Mouse (Mus musculus): ENCODE results near the gene Exoc6b. TPM values are rescaled to one million over a fixed set of nuclear protein-coding genes. Genes with fewer than 3 reads are reported as not detected.
A peak's percentile ranks its signal among the peaks of the same experiment; 100 is the strongest.

Exoc6b gene
- polyA plus RNA-seq, 1 experiment from 2014 or later: 63.9 TPM

GRCm38 (mm10) chr6:84594626-84595025, 474.7 kb downstream of the Exoc6b start:
- Histone ChIP-seq H3K4me1 (ENCODE audit: control insufficient read depth, insufficient read depth, low read length) (no peaks in the 10 kb centered on the region), H3K36me3 (ENCODE audit: control insufficient read depth, insufficient read depth, low read length) (no peaks in the 10 kb centered on the region), H3K4me2 (ENCODE audit: low read depth, low read length) (no peak overlapping the region), H3K27me3 (ENCODE audit: control insufficient read depth, insufficient read depth, low read length) (0 out of 2 replicates have a peak, but pooled peaks cover 6% of the 10 kb centered on the region), H3K9me3 (ENCODE audit: control insufficient read depth, low read length) (no peaks in the 10 kb centered on the region), H3K27ac (ENCODE audit: low read depth, low read length) (no peak overlapping the region), H3K9ac (replicated peaks; ENCODE audit: low read depth, low read length) (no peak overlapping the region), H3K4me3 (ENCODE audit: low read depth, low read length) (no peak overlapping the region)
- ATAC-seq (ENCODE audit: low read depth): no peak
- WGBS: 27% methylated on average over 3 of the region's 3 CpGs

- H3K27ac ChIP-seq (ENCODE audit: low read depth, low read length): no peak within 1 kb of the TSS
- H3K9ac ChIP-seq (replicated peaks; ENCODE audit: low read depth, low read length): no peak within 1 kb of the TSS
- no peak for ATAC-seq (ENCODE audit: low read depth)
Observed at GRCm38 (mm10) chr6:84593693-84594092, 475.6 kb downstream of the Exoc6b start, which contains the start of gene Cyp26b1. TSS of gene Cyp26b1 (minus strand) at chr6:84593908.

GRCm38 (mm10) chr6:84590961-84591745, 478.2 kb downstream of the Exoc6b start:
- Histone ChIP-seq H3K27me3 (ENCODE audit: control insufficient read depth, insufficient read depth, low read length) (peaks cover 33% of the 10 kb centered on the region), H3K9me3 (ENCODE audit: control insufficient read depth, low read length) (no peaks in the 10 kb centered on the region), H3K4me3 (ENCODE audit: low read depth, low read length) (no peak overlapping the region), H3K4me2 (ENCODE audit: low read depth, low read length) (no peak overlapping the region), H3K27ac (ENCODE audit: low read depth, low read length) (no peak overlapping the region), H3K9ac (replicated peaks; ENCODE audit: low read depth, low read length) (no peak overlapping the region), H3K4me1 (ENCODE audit: control insufficient read depth, insufficient read depth, low read length) (peaks cover 14% of the 10 kb centered on the region; the same call in 1 of the 2 replicates), H3K36me3 (ENCODE audit: control insufficient read depth, insufficient read depth, low read length) (no peaks in the 10 kb centered on the region)
- ATAC-seq (ENCODE audit: low read depth): no peak
- WGBS: 72% methylated on average over 6 of the region's 6 CpGs

More at GRCm38 (mm10) chr6:84593693-84594092, 475.6 kb downstream of the Exoc6b start, which contains the start of gene Cyp26b1:
- Histone ChIP-seq H3K4me1 (ENCODE audit: control insufficient read depth, insufficient read depth, low read length) (no peaks in the 10 kb centered on the region), H3K36me3 (ENCODE audit: control insufficient read depth, insufficient read depth, low read length) (no peaks in the 10 kb centered on the region), H3K9me3 (ENCODE audit: control insufficient read depth, low read length) (no peaks in the 10 kb centered on the region), H3K4me3 (ENCODE audit: low read depth, low read length) (no peak within 1 kb of the TSS), H3K27me3 (ENCODE audit: control insufficient read depth, insufficient read depth, low read length) (peaks cover 15% of the 10 kb centered on the region; the same call in 1 of the 2 replicates), H3K4me2 (ENCODE audit: low read depth, low read length) (no peak within 1 kb of the TSS)
- WGBS: 73% methylated on average over 10 of the region's 10 CpGs

- Histone ChIP-seq H3K4me1 (ENCODE audit: control insufficient read depth, insufficient read depth, low read length) (peaks cover 24% of the 10 kb centered on the region), H3K27me3 (ENCODE audit: control insufficient read depth, insufficient read depth, low read length) (peaks cover 44% of the 10 kb centered on the region), H3K9ac (replicated peaks; ENCODE audit: low read depth, low read length) (no peak overlapping the region), H3K36me3 (ENCODE audit: control insufficient read depth, insufficient read depth, low read length) (no peaks in the 10 kb centered on the region), H3K9me3 (ENCODE audit: control insufficient read depth, low read length) (no peaks in the 10 kb centered on the region), H3K4me2 (ENCODE audit: low read depth, low read length) (peak overlapping the region; percentile 17), H3K4me3 (ENCODE audit: low read depth, low read length) (no peak overlapping the region), H3K27ac (ENCODE audit: low read depth, low read length) (no peak overlapping the region)
- peak; percentile 76 for ATAC-seq (ENCODE audit: low read depth)
- WGBS: 3% methylated on average over 39 of the region's 39 CpGs
Observed at GRCm38 (mm10) chr6:84589742-84590686, 479.3 kb downstream of the Exoc6b start.

GRCm38 (mm10) chr6:84588895-84589652, 480.2 kb downstream of the Exoc6b start:
- WGBS: 1% methylated on average over 40 of the region's 54 CpGs

GRCm38 (mm10) chr6:84588221-84588894, 481.0 kb downstream of the Exoc6b start:
- peaks cover 40% of the 10 kb centered on the region for H3K4me1 ChIP-seq (ENCODE audit: control insufficient read depth, insufficient read depth, low read length)
- no peaks in the 10 kb centered on the region for H3K9me3 ChIP-seq (ENCODE audit: control insufficient read depth, low read length)
- H3K27me3 ChIP-seq (ENCODE audit: control insufficient read depth, insufficient read depth, low read length): peaks cover 57% of the 10 kb centered on the region
- no peak overlapping the region for H3K27ac ChIP-seq (ENCODE audit: low read depth, low read length)
- no peak for ATAC-seq (ENCODE audit: low read depth)
- peak overlapping the region; percentile 37 for H3K4me3 ChIP-seq (ENCODE audit: low read depth, low read length)
- no peak overlapping the region for H3K9ac ChIP-seq (replicated peaks; ENCODE audit: low read depth, low read length)
- H3K36me3 ChIP-seq (ENCODE audit: control insufficient read depth, insufficient read depth, low read length): no peaks in the 10 kb centered on the region
- under 1% methylated on average over 38 of the region's 41 CpGs for WGBS
- H3K4me2 ChIP-seq (ENCODE audit: low read depth, low read length): peak overlapping the region; percentile 81

More at GRCm38 (mm10) chr6:84588895-84589652, 480.2 kb downstream of the Exoc6b start:
- Histone ChIP-seq H3K36me3 (ENCODE audit: control insufficient read depth, insufficient read depth, low read length) (no peaks in the 10 kb centered on the region), H3K4me1 (ENCODE audit: control insufficient read depth, insufficient read depth, low read length) (peaks cover 33% of the 10 kb centered on the region), H3K4me3 (ENCODE audit: low read depth, low read length) (peak overlapping the region; percentile 37), H3K9ac (replicated peaks; ENCODE audit: low read depth, low read length) (no peak overlapping the region; the same call in 1 of the 2 replicates), H3K27ac (ENCODE audit: low read depth, low read length) (no peak overlapping the region), H3K9me3 (ENCODE audit: control insufficient read depth, low read length) (no peaks in the 10 kb centered on the region), H3K4me2 (ENCODE audit: low read depth, low read length) (peak overlapping the region; percentile 81), H3K27me3 (ENCODE audit: control insufficient read depth, insufficient read depth, low read length) (peaks cover 50% of the 10 kb centered on the region)
- 0 out of 2 replicates have a peak, but pooled peaks have one; percentile 28 for ATAC-seq (ENCODE audit: low read depth)

- Histone ChIP-seq H3K4me1 (ENCODE audit: control insufficient read depth, insufficient read depth, low read length) (peaks cover 42% of the 10 kb centered on the region), H3K4me2 (ENCODE audit: low read depth, low read length) (peak overlapping the region; percentile 81), H3K9me3 (ENCODE audit: control insufficient read depth, low read length) (no peaks in the 10 kb centered on the region), H3K9ac (replicated peaks; ENCODE audit: low read depth, low read length) (0 out of 2 replicates have a peak overlapping the region, but pooled peaks have one; percentile 21), H3K27ac (ENCODE audit: low read depth, low read length) (no peak overlapping the region), H3K27me3 (ENCODE audit: control insufficient read depth, insufficient read depth, low read length) (peaks cover 65% of the 10 kb centered on the region), H3K4me3 (ENCODE audit: low read depth, low read length) (peak overlapping the region; percentile 37), H3K36me3 (ENCODE audit: control insufficient read depth, insufficient read depth, low read length) (no peaks in the 10 kb centered on the region)
- WGBS: under 1% methylated on average over 50 of the region's 51 CpGs
- ATAC-seq (ENCODE audit: low read depth): no peak
Observed at GRCm38 (mm10) chr6:84587471-84588101, 481.7 kb downstream of the Exoc6b start.

Measured in neural tube, embryonic 14.5 days (tissue).